Mouse (Mus musculus) lung, adult 18-20 months (tissue): Measurements from ENCODE around the gene Baz2a.
"Not testable (repeated sequence)": the region's sequence is repeated elsewhere in the genome, so short reads cannot be mapped to it uniquely, and the experiment has no call there.

Experiments
- DNase-seq, 2 experiments: peaks; one replicate each; pipeline ENCODE4 v3.0.0; 2022; ENCODE audit warnings: mixed read lengths in 2 of 2

Baz2a gene

GRCm38 (mm10) chr10:128125951-128126350 is 34.6 kb downstream of the Baz2a start:
- no peak for DNase-seq

GRCm38 (mm10) chr10:128127497-128127896 is 36.1 kb downstream of the Baz2a start:
- DNase-seq = no peak

GRCm38 (mm10) chr10:128128143-128128542 is 36.8 kb downstream of the Baz2a start:
- DNase-seq = no peak

- DNase-seq = no peak
Measured at GRCm38 (mm10) chr10:128131297-128131696, 39.9 kb downstream of the Baz2a start.

- no peak for DNase-seq
Measured at GRCm38 (mm10) chr10:128131812-128132211, 40.4 kb downstream of the Baz2a start.

GRCm38 (mm10) chr10:128133650-128134332 is 42.4 kb downstream of the Baz2a start:
- no peak for DNase-seq

GRCm38 (mm10) chr10:128135374-128135773 is 44.0 kb downstream of the Baz2a start:
- DNase-seq = no peak

- peak in 1 of 2 experiments; percentile 56 for DNase-seq
Measured at GRCm38 (mm10) chr10:128140236-128140952, 49.0 kb downstream of the Baz2a start.

- no peak for DNase-seq
Measured at GRCm38 (mm10) chr10:128142165-128142564, 50.8 kb downstream of the Baz2a start.

GRCm38 (mm10) chr10:128143659-128144058 is 52.3 kb downstream of the Baz2a start:
- peak; percentile 22 to 47 for DNase-seq

- peak; percentile 72 to 86 for DNase-seq
Measured at GRCm38 (mm10) chr10:128144961-128145360, 53.6 kb downstream of the Baz2a start.

GRCm38 (mm10) chr10:128148789-128149365 is 57.5 kb downstream of the Baz2a start:
- peak in 1 of 2 experiments; percentile 9 for DNase-seq

GRCm38 (mm10) chr10:128149592-128149991 is 58.2 kb downstream of the Baz2a start:
- peak; percentile 92 to 96 for DNase-seq

- peak; percentile 71 to 78 for DNase-seq
Measured at GRCm38 (mm10) chr10:128150941-128151340, 59.6 kb downstream of the Baz2a start.

- DNase-seq = no peak
Measured at GRCm38 (mm10) chr10:128153978-128154377, 62.6 kb downstream of the Baz2a start.

- DNase-seq = not testable (repeated sequence)
Measured at GRCm38 (mm10) chr10:128165726-128166125, 74.3 kb downstream of the Baz2a start.

- no peak for DNase-seq
Measured at GRCm38 (mm10) chr10:128167091-128167490, 75.7 kb downstream of the Baz2a start.

GRCm38 (mm10) chr10:128171348-128171747 is 80.0 kb downstream of the Baz2a start:
- not testable (repeated sequence) for DNase-seq

GRCm38 (mm10) chr10:128175302-128175701 is 83.9 kb downstream of the Baz2a start:
- DNase-seq = no peak

GRCm38 (mm10) chr10:128175996-128176755 is 84.8 kb downstream of the Baz2a start:
- DNase-seq = peak; percentile 72 to 81

GRCm38 (mm10) chr10:128177316-128177715 is 85.9 kb downstream of the Baz2a start:
- no peak for DNase-seq
